Mouse (Mus musculus): ENCODE data around the gene Fam205a2.
"Not testable (repeated sequence)": the region's sequence is repeated elsewhere in the genome, so short reads cannot be mapped to it uniquely, and the experiment has no call there.

The Fam205a2 gene

DNA sequence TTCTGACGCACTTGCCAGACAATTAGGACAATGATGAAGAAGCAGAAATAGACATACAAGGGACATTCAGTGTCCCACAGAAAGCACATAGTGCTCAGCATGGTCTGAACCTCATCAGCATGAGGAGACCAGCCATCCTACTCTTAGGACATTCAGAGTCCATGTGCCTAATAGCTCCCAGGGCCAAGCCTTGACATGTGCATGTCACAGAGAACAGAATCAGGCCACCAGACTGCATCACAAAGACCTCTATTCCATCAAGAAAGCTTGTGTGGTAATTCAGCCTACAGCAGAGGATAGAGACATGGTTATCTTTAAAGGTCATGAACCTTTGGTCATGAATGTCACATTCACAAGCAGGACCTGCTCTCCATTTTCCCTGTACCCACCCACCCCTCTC is at the start of gene Fam205a2:
Fam205a2 (minus strand) TSS at position 101 of the 400 bp plus-strand sequence.
- DNase-seq (ENCODE audit: low spot score in 2 of 2): not testable (repeated sequence)

Measured in heart, adult 9 months (tissue).